Mouse (Mus musculus): Measurements from ENCODE around the gene 1700016K19Rik. TPM values are rescaled to one million over a fixed set of nuclear protein-coding genes. Genes with fewer than 3 reads are reported as not detected.

The 1700016K19Rik gene
- polyA plus RNA-seq, 1 experiment from 2014 or later, result 0.19 TPM

GRCm38 (mm10) chr11:76045367-76045766 lies 45.7 kb downstream of the 1700016K19Rik start:
- DNase-seq (ENCODE audit: low read depth, low spot score), result no peak
- in situ Hi-C loops (cut with MboI; ENCODE audit: low pct_unique_long_range_greater_than_20kb), result no loop called here
- no peak for TF ChIP-seq CTCF (IDR thresholded peaks at IDR 0.05)
- ChIA-PET CTCF (interaction anchor here (1.2 kb wide), 1 partner anchor 10 kb away, joined by 4 read pairs; no protein-coding TSS in a partner anchor), POLR2A (interaction anchor here (1.3 kb wide), 1 partner anchor 15 kb away, joined by 4 read pairs; no protein-coding TSS in a partner anchor)
- H3K27me3 ChIP-seq, result no peaks in the 10 kb centered on the region
- no peak for ATAC-seq

- no peak for ATAC-seq
- H3K27me3 ChIP-seq, result no peaks in the 10 kb centered on the region
- POLR2A ChIA-PET, result no interaction called here
- DNase-seq (ENCODE audit: low read depth, low spot score), result no peak
- in situ Hi-C loops (cut with MboI; ENCODE audit: low pct_unique_long_range_greater_than_20kb), result no loop called here
- CTCF ChIA-PET, result no interaction called here
- TF ChIP-seq CTCF (IDR thresholded peaks at IDR 0.05), result no peak
Observed at GRCm38 (mm10) chr11:76050509-76050908, 50.8 kb downstream of the 1700016K19Rik start.

DNA sequence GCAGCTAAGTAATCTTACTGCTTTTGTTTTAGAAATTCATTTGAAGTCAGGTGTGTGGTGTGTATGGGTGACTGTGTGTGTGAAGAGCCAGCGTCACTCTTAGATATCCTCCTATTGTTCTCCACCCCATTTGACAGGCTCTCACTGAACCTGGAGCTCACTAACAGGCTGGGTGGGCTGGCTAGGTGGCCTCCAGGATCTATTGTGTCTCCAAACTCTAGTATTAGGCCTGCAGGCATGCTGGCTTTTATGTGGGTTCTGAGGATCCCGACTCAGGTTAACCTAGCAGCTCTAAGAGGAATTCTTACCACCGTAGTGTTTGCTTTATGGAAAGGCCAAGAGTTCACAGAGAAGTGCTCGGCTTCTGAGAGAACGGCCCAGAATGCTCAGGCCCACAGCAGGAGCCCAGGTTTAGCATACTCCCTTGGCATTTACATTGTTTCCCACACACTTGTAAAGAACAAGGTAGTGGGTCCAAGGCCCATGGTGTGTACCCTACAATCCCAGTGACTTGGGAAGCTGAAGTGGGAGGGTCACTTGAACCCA lies 51.3 kb downstream of the 1700016K19Rik start:
- in situ Hi-C loops (cut with MboI; ENCODE audit: low pct_unique_long_range_greater_than_20kb), result no loop called here
- no peaks in the 10 kb centered on the region for H3K27me3 ChIP-seq
- ChIA-PET CTCF (no interaction called here), POLR2A (no interaction called here)
- DNase-seq (ENCODE audit: low read depth, low spot score) (no peak), ATAC-seq (no peak)
- no peak for TF ChIP-seq CTCF (IDR thresholded peaks at IDR 0.05)

GRCm38 (mm10) chr11:76052496-76052895 lies 52.8 kb downstream of the 1700016K19Rik start:
- no peak for TF ChIP-seq CTCF (IDR thresholded peaks at IDR 0.05)
- POLR2A ChIA-PET, result interaction anchor here (0.6 kb wide), 1 partner anchor 75 kb away, joined by 3 read pairs; no protein-coding TSS in a partner anchor
- H3K27me3 ChIP-seq, result no peaks in the 10 kb centered on the region
- ATAC-seq (no peak), DNase-seq (ENCODE audit: low read depth, low spot score) (no peak)
- CTCF ChIA-PET, result no interaction called here
- in situ Hi-C loops (cut with MboI; ENCODE audit: low pct_unique_long_range_greater_than_20kb), result no loop called here

Other genes starting within 250 kb of the 1700016K19Rik start
- 0.04 TPM for gene Doc2b, start 203.9 kb upstream of the 1700016K19Rik start, polyA plus RNA-seq (2021)
- gene Rph3al, start 61.5 kb upstream of the 1700016K19Rik start, polyA plus RNA-seq (2021), result 14.4 TPM
- gene Rflnb, start 27.9 kb downstream of the 1700016K19Rik start, polyA plus RNA-seq (2021), result 3.5 TPM
- 53.0 TPM for gene Vps53, start 179.7 kb downstream of the 1700016K19Rik start, polyA plus RNA-seq (2021)
- gene Fam57a, start 179.8 kb downstream of the 1700016K19Rik start, polyA plus RNA-seq (2021), result 5.9 TPM
- 0.67 TPM for gene Dbil5, start 217.7 kb downstream of the 1700016K19Rik start, polyA plus RNA-seq (2021)
- gene Gemin4, start 217.8 kb downstream of the 1700016K19Rik start, polyA plus RNA-seq (2021), result 4.4 TPM
- 15.4 TPM for gene Mrm3, start 243.8 kb downstream of the 1700016K19Rik start, polyA plus RNA-seq (2021)
- gene Glod4, start 243.8 kb downstream of the 1700016K19Rik start, polyA plus RNA-seq (2021), result 151 TPM

Data from Patski (cell line).